Mouse (Mus musculus) embryo, embryonic 11.5 days (tissue): ENCODE measurements around the gene Ptpa.
"Not testable (repeated sequence)": the region's sequence is repeated elsewhere in the genome, so short reads cannot be mapped to it uniquely, and the experiment has no call there.

ENCODE experiments used
- DNase-seq: peaks from one replicate; pipeline ENCODE4 v3.0.0-alpha.2; 2012; ENCODE audit warnings: low read depth, low spot score

Ptpa gene

DNA sequence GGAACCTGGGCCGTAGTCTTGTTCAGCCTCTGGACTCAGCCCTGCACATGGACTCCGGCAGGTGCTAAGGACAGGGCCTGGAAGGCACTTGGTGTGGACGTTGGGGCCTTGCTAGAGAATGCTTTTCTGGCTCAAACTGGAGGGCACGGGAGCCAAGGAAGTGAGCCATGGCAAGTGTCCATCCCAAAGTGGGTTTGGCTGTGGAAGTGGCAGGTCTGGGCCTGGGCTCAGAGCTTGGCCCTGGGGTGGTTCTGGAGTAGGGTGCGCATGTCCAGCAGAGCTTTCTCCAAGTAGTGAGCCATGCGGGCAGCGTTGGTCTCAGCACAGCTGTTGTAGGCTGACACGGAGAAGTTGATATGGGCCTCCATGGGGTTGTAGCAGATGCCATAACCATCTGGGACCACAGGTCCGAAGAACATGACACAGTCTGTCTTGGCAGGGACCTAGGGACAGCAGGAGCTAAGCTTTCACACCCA, 13.4 kb upstream of the Ptpa start:
- DNase-seq = no peak

- DNase-seq = no peak
Measured at GRCm38 (mm10) chr2:30402843-30403242, 13.0 kb upstream of the Ptpa start.

GRCm38 (mm10) chr2:30403870-30404269, 12.0 kb upstream of the Ptpa start:
- DNase-seq = no peak

- DNase-seq = no peak
Measured at GRCm38 (mm10) chr2:30407221-30407620, 8.6 kb upstream of the Ptpa start.

- DNase-seq = no peak
Measured at GRCm38 (mm10) chr2:30407778-30408177, 8.1 kb upstream of the Ptpa start.

GRCm38 (mm10) chr2:30408452-30409100, 7.3 kb upstream of the Ptpa start:
- DNase-seq = no peak

DNA sequence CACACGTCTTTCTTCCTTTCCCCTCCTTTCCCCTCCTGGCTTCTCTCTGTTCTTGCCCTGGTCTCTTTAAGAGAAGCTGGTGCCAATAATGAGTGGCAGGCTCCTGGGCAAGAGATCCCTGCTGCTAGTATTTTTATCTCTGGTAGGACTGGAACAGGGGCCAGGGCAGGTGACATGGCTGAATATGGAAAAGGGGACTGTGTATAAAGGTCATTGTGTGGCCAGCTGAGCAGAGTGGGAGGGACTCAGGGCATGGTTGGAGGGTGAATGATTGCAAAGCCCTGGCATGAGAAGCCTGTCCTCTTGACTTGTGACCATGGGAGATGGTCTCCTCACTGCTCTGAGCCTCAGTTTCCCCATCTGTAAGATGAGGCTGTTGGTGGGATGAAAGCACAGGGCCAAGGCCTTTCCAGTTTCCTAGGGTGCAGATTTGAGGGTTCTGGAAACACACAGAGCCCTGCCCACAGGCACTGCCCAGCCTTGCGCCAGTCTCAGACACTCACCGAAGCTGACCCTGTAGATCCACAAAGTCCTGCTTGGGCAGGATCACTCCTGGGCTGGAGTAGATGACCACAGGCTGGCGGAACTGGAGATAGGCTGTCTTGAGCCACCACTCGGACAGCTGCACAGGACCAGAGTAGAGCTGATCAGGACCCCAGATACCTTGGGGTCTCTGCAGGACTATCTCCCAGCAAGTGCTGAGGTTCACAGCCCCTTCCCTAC, 6.2 kb upstream of the Ptpa start:
- no peak for DNase-seq

GRCm38 (mm10) chr2:30413038-30413973, 2.5 kb upstream of the Ptpa start:
- DNase-seq = no peak

GRCm38 (mm10) chr2:30414101-30414500, 1.7 kb upstream of the Ptpa start:
- DNase-seq = no peak

- DNase-seq = no peak
Measured at GRCm38 (mm10) chr2:30414681-30415080, 1.2 kb upstream of the Ptpa start.

DNA sequence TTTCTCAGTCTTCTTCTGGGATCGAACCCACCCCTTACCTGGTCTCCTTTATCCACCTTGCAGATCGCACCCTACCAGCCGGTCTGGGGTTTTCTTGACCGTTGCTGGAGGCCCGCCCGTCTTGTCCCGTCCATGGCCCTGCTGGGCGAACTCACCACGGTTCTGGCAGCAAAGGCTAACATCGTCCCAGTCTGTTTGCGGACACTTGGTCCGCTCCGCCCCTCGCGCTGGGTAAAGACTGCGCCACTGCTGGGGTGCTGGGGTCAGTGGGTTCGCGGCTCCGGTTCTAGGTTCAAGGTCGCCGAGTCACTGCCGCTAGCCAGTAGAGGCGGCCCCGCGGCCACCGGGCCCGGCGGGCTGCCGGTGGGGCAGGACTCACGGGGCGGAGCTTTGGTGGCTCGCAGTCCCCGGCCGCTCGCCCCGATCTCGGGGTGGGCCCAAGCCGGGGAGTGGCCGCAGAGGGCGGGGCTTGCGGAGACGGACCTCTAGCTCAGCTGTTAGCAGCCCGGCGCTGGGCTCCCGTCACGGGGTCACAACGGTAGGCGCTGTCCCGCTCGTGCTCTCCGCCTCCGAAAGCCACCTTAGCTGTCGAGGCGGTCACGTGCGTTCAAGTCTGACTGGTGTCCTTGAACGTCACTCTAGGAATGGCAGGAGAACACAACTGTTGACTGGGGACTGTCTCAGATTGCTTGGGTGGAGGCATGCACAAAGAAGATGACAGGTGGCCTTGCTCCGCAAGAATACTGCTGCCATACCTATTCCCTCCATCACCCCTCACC, 493 bp upstream of the Ptpa start, which contains the start of gene Crat:
Crat (minus strand) TSS at position 657 of the 779 bp plus-strand sequence.
- peak; percentile 68 for DNase-seq

GRCm38 (mm10) chr2:30416649-30416965, 768 bp downstream of the Ptpa start:
- DNase-seq = no peak

- DNase-seq = not testable (repeated sequence)
Measured at GRCm38 (mm10) chr2:30417154-30417553, 1.3 kb downstream of the Ptpa start.

- no peak for DNase-seq
Measured at GRCm38 (mm10) chr2:30417595-30418165, 1.8 kb downstream of the Ptpa start.

DNA sequence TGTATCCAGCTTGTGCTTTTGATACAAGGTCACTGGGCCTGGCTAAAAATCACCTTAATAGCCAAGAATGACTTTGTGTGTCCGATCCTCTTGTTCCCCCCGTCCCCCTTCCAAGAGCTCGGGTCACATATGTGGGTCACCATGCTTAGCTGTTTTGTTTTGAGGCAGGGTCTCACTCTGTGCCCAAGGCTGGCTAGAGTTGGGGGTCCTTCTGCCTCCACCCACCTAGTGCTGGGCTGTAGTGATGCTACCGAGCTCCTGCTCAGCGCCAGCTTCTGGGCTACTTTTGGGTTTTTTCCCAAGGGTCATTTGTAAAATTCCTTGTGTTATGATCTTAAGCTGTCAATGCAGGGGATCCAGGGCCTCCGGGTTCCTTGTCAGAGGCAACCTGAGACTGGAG, 2.4 kb downstream of the Ptpa start:
- no peak for DNase-seq

DNA sequence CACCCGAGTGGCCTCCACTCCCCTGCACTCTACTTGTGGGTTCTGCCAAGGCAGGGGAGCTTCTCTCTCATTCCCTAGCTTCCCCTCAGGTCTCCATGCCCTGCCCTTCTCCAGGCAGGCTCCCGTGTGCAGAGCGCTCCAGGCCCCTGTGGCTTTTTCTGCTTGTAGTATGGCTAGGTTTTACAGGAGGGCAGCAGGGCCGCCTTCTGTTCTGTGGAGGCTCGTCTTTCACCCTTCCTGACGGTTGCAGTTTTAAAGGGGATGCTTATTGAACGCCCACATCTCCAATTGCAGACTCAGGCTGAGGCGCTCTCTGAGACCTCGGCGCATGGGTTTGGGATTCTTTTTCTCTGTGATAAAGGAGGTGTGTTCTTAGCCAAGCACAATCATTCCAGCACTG, 3.3 kb downstream of the Ptpa start:
- no peak for DNase-seq

- DNase-seq = no peak
Measured at GRCm38 (mm10) chr2:30421432-30421831, 5.6 kb downstream of the Ptpa start.

GRCm38 (mm10) chr2:30429156-30429555, 13.3 kb downstream of the Ptpa start:
- DNase-seq = no peak

DNA sequence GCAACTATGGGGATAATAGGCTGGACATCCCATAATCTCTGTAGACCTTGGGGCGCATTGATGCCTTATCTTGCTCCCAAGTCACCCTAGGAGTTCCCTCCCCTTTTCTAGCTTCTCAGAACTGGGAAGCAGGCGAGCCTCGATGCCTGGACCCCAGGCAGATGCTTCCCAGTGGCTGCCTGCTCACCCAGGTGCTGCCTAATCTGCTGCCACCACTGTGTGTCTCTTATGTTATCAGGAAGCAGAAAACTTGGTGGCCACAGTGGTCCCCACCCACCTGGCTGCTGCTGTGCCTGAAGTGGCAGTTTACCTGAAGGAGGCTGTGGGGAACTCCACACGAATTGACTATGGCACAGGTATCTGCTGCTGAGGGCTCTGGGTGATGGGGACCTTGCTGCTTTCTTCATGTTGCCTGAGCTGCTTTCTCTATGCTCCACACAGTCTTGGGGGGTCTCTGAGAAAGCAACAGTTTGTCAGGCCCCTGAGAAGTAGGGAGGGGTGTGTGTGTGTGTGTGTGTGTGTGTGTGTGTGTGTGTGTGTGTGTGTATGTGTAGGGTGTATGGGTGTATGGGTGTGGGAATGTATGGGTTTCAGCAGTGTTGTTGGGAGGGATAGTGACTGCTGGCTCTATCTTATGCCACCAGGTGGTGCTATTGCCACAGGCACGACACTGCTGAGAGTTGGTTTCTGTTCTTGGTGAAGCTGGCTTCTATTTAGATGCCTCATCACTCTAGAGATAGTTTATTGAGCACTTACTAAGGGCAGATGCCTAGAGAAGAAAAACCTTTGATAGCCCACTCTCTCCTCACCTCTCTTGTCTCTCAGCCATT, 19.7 kb downstream of the Ptpa start:
- DNase-seq = peak; percentile 69

- no peak for DNase-seq
Measured at GRCm38 (mm10) chr2:30436156-30436545, 20.3 kb downstream of the Ptpa start.
